Mouse (Mus musculus) MN1 (cell line): ENCODE measurements around the gene Rapgef4.

ENCODE experiments used
- DNase-seq: peaks from one replicate; pipeline ENCODE4 v3.0.0-alpha.2; 2016; ENCODE audit warnings: low spot score

Gene Rapgef4

GRCm38 (mm10) chr2:71982868-71983597 lies 2.0 kb downstream of the Rapgef4 start:
- DNase-seq: no peak

GRCm38 (mm10) chr2:71985730-71986129 lies 4.7 kb downstream of the Rapgef4 start:
- DNase-seq: no peak

- DNase-seq: no peak
Observed at GRCm38 (mm10) chr2:71986276-71986848, 5.3 kb downstream of the Rapgef4 start.

GRCm38 (mm10) chr2:71988572-71988971 lies 7.5 kb downstream of the Rapgef4 start:
- no peak for DNase-seq

GRCm38 (mm10) chr2:71992129-71992528 lies 11.1 kb downstream of the Rapgef4 start:
- no peak for DNase-seq

- DNase-seq: no peak
Observed at GRCm38 (mm10) chr2:71993729-71994423, 12.8 kb downstream of the Rapgef4 start.

- DNase-seq: no peak
Observed at GRCm38 (mm10) chr2:71998531-71998930, 17.5 kb downstream of the Rapgef4 start.

GRCm38 (mm10) chr2:72000102-72000501 lies 19.1 kb downstream of the Rapgef4 start:
- no peak for DNase-seq

- DNase-seq: no peak
Observed at GRCm38 (mm10) chr2:72002843-72003370, 21.9 kb downstream of the Rapgef4 start.

- no peak for DNase-seq
Observed at GRCm38 (mm10) chr2:72003756-72004525, 22.9 kb downstream of the Rapgef4 start.

GRCm38 (mm10) chr2:72005051-72005450 lies 24.0 kb downstream of the Rapgef4 start:
- no peak for DNase-seq

GRCm38 (mm10) chr2:72009446-72010218 lies 28.6 kb downstream of the Rapgef4 start:
- no peak for DNase-seq

- DNase-seq: no peak
Observed at GRCm38 (mm10) chr2:72015366-72015765, 34.3 kb downstream of the Rapgef4 start.

- DNase-seq: no peak
Observed at GRCm38 (mm10) chr2:72016013-72016412, 35.0 kb downstream of the Rapgef4 start.

GRCm38 (mm10) chr2:72017168-72017567 lies 36.1 kb downstream of the Rapgef4 start:
- DNase-seq: no peak

- no peak for DNase-seq
Observed at GRCm38 (mm10) chr2:72018736-72019135, 37.7 kb downstream of the Rapgef4 start.

- no peak for DNase-seq
Observed at GRCm38 (mm10) chr2:72020755-72021154, 39.7 kb downstream of the Rapgef4 start.

- DNase-seq: no peak
Observed at GRCm38 (mm10) chr2:72021440-72021839, 40.4 kb downstream of the Rapgef4 start.

- no peak for DNase-seq
Observed at GRCm38 (mm10) chr2:72021845-72022244, 40.8 kb downstream of the Rapgef4 start.

GRCm38 (mm10) chr2:72023791-72024190 lies 42.8 kb downstream of the Rapgef4 start:
- DNase-seq: no peak

- no peak for DNase-seq
Observed at GRCm38 (mm10) chr2:72025660-72026059, 44.6 kb downstream of the Rapgef4 start.
